Mouse (Mus musculus) megakaryocyte, embryonic 14.5 days (primary cell): Measurements from ENCODE around the gene Rab3ip. TPM values are rescaled to one million over a fixed set of nuclear protein-coding genes. Genes with fewer than 3 reads are reported as not detected.

Experiments
- H3K27me3 ChIP-seq: replicated peaks from 2 replicates; pipeline ENCODE3; 2012; ENCODE audit warnings: inconsistent platforms
- H3K36me3 ChIP-seq: replicated peaks from 2 replicates; pipeline ENCODE3; 2012; ENCODE audit warnings: low read length, inconsistent platforms, mixed read lengths
- H3K4me1 ChIP-seq: 2 replicates; pipeline ENCODE4 v1.6.1; 2012; ENCODE audit warnings: inconsistent platforms
- H3K4me3 ChIP-seq: replicated peaks from 2 replicates; pipeline ENCODE3; 2012; ENCODE audit warnings: moderate library complexity, mild to moderate bottlenecking, inconsistent platforms
- H3K9me3 ChIP-seq: 2 replicates; pipeline ENCODE4 v1.6.1; 2012; ENCODE audit warnings: inconsistent platforms
- FLI1 ChIP-seq: IDR thresholded peaks from 2 replicates; pipeline ENCODE4 v1.6.1; 2012; ENCODE audit warnings: low read length, inconsistent platforms, mixed read lengths
- GATA1 ChIP-seq: IDR thresholded peaks from 3 replicates; pipeline ENCODE4 v1.6.1; 2012; ENCODE audit warnings: mixed read lengths, low read length, inconsistent platforms, borderline replicate concordance
- polyA plus RNA-seq: library from polyadenylated mRNA; stranded (reverse); fragments of >175 nt; gene quantifications from 2 replicates; pipeline ENCODE4 v1.2.3, GENCODE M21; 2012; ENCODE audit warnings: low replicate concordance; ENCODE audit not compliant: insufficient read depth

The Rab3ip gene
- polyA plus RNA-seq, 1 experiment: 4.8 TPM

DNA sequence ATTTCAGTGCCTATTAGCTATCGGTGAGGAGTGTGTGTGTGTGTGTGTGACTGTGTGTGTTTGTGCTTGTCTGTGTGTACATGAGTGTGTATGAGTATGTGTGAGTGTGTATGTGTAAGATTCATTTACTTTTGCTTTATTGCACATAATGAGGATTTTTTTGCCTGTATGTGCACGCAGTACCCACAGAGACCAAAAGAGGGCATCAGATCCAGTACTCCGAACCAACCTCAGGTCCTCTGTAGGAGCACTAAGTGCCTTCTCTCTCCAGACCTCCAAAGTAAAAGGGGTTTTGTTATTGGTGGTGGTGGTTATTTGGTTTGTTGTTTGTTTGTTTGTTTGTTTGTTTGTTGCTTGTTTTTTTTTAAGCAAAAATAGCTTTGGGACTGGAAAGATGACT lies 30.3 kb upstream of the Rab3ip start:
- peaks cover 11% of the 10 kb centered on the region for H3K27me3 ChIP-seq
- H3K4me1 ChIP-seq: peaks cover 36% of the 10 kb centered on the region
- H3K4me3 ChIP-seq: no peak overlapping the region
- H3K36me3 ChIP-seq: no peaks in the 10 kb centered on the region
- no peaks in the 10 kb centered on the region for H3K9me3 ChIP-seq
- TF ChIP-seq GATA1: no peak
- no peak for TF ChIP-seq FLI1

DNA sequence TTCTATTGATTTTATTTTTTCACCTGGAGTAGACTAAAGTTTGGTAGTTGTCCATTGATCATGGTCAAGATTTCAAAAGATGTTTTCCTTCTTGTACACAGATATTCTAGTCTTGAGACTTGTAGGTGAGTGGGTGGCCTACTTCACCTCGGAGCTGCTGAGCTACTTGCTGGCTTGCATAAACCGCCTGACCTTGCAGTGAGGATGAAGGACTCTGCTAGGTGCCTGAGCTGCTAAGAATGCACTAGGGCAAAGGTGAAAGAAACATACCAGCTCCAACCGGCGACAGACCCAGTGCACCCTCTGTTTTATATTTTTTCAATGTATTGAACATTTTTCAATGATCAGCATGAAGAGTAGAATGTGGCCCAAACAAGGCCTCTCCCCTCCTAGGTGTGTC lies 29.7 kb upstream of the Rab3ip start:
- no peaks in the 10 kb centered on the region; the same call in 1 of the 2 replicates for H3K9me3 ChIP-seq
- no peak for TF ChIP-seq GATA1
- no peak for TF ChIP-seq FLI1
- peaks cover 36% of the 10 kb centered on the region for H3K4me1 ChIP-seq
- H3K4me3 ChIP-seq: no peak overlapping the region
- peaks cover 11% of the 10 kb centered on the region for H3K27me3 ChIP-seq
- H3K36me3 ChIP-seq: no peaks in the 10 kb centered on the region

- Histone ChIP-seq H3K27me3 (peaks cover 5% of the 10 kb centered on the region), H3K36me3 (no peaks in the 10 kb centered on the region), H3K9me3 (no peaks in the 10 kb centered on the region; the same call in 1 of the 2 replicates), H3K4me3 (no peak overlapping the region), H3K4me1 (peaks cover 36% of the 10 kb centered on the region)
- TF ChIP-seq GATA1: no peak
- TF ChIP-seq FLI1: no peak
Observed at GRCm38 (mm10) chr10:116978841-116979240, 28.3 kb upstream of the Rab3ip start.

DNA sequence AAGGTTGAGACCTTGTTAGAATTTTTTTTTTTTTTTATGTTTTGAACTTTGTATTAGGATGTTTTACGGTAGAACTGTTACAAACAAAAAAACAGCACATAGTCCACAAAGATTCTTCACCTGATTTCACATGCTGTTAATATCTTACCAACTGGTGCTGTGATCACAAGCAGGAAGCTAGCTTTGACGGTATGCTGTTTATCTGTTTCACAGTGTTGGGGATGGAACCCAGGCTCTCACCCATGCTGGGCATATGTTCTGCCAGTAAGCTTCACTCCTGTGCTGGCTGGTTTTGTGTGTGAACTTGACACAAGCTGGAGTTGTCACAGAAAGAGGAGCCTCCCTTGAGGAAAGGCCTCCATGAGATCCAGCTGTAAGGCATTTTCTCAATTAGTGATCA lies 27.3 kb upstream of the Rab3ip start:
- Histone ChIP-seq H3K4me1 (peaks cover 32% of the 10 kb centered on the region), H3K27me3 (no peaks in the 10 kb centered on the region), H3K9me3 (peaks cover 7% of the 10 kb centered on the region), H3K36me3 (no peaks in the 10 kb centered on the region), H3K4me3 (no peak overlapping the region)
- no peak for TF ChIP-seq GATA1

GRCm38 (mm10) chr10:116977455-116977854 lies 26.9 kb upstream of the Rab3ip start:
- Histone ChIP-seq H3K27me3 (no peaks in the 10 kb centered on the region), H3K36me3 (no peaks in the 10 kb centered on the region), H3K4me1 (peaks cover 28% of the 10 kb centered on the region), H3K9me3 (peaks cover 8% of the 10 kb centered on the region), H3K4me3 (no peak overlapping the region)
- no peak for TF ChIP-seq GATA1
- no peak for TF ChIP-seq FLI1

- Histone ChIP-seq H3K4me1 (peaks cover 13% of the 10 kb centered on the region), H3K9me3 (peaks cover 8% of the 10 kb centered on the region), H3K36me3 (no peaks in the 10 kb centered on the region), H3K4me3 (no peak within 1 kb of the TSS), H3K27me3 (peaks cover 2% of the 10 kb centered on the region)
- TF ChIP-seq FLI1 (no peak), GATA1 (no peak)
Observed at GRCm38 (mm10) chr10:116972509-116972908, 21.9 kb upstream of the Rab3ip start, which contains the start of gene Gm10271. Gene Gm10271 (minus strand): TSS chr10:116972609.

- Histone ChIP-seq H3K9me3 (peaks cover 8% of the 10 kb centered on the region), H3K4me1 (peaks cover 6% of the 10 kb centered on the region), H3K36me3 (no peaks in the 10 kb centered on the region), H3K27me3 (peaks cover 14% of the 10 kb centered on the region), H3K4me3 (no peak overlapping the region)
- TF ChIP-seq FLI1 (no peak), GATA1 (no peak)
Observed at GRCm38 (mm10) chr10:116968741-116969140, 18.2 kb upstream of the Rab3ip start.

GRCm38 (mm10) chr10:116966065-116966464 lies 15.5 kb upstream of the Rab3ip start:
- TF ChIP-seq FLI1: no peak
- TF ChIP-seq GATA1: no peak
- Histone ChIP-seq H3K4me3 (no peak overlapping the region), H3K27me3 (peaks cover 14% of the 10 kb centered on the region), H3K4me1 (peaks cover 6% of the 10 kb centered on the region), H3K9me3 (peaks cover 4% of the 10 kb centered on the region; the same call in 1 of the 2 replicates), H3K36me3 (no peaks in the 10 kb centered on the region)

- TF ChIP-seq FLI1: no peak
- H3K36me3 ChIP-seq: no peaks in the 10 kb centered on the region
- H3K4me1 ChIP-seq: peaks cover 6% of the 10 kb centered on the region
- H3K27me3 ChIP-seq: peaks cover 14% of the 10 kb centered on the region
- H3K4me3 ChIP-seq: no peak overlapping the region
- H3K9me3 ChIP-seq: peaks cover 6% of the 10 kb centered on the region; the same call in 1 of the 2 replicates
Observed at GRCm38 (mm10) chr10:116965297-116965696, 14.7 kb upstream of the Rab3ip start.

DNA sequence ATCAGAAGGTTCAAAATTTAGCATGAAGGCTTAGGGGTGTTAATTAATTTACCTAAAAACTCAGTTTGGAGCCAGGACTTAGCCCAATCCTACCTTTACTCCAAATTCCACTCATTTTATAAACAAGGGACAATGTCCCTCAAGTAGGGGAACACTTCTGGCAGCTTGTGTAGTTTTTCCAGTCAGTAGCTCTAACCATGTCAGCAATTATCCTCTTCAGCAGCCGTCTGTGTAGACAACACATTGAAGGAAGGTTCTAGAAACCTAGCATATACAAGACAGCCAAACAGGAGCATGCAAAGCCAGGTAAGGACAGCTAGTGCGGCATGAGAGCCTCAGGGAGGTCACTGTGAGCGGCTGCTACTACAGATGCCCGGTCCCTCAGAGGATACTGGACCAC lies 14.0 kb upstream of the Rab3ip start:
- no peak for TF ChIP-seq FLI1
- TF ChIP-seq GATA1: no peak
- H3K9me3 ChIP-seq: peaks cover 8% of the 10 kb centered on the region; the same call in 1 of the 2 replicates
- no peaks in the 10 kb centered on the region for H3K36me3 ChIP-seq
- H3K27me3 ChIP-seq: peaks cover 14% of the 10 kb centered on the region
- H3K4me1 ChIP-seq: peaks cover 1% of the 10 kb centered on the region
- H3K4me3 ChIP-seq: no peak overlapping the region

DNA sequence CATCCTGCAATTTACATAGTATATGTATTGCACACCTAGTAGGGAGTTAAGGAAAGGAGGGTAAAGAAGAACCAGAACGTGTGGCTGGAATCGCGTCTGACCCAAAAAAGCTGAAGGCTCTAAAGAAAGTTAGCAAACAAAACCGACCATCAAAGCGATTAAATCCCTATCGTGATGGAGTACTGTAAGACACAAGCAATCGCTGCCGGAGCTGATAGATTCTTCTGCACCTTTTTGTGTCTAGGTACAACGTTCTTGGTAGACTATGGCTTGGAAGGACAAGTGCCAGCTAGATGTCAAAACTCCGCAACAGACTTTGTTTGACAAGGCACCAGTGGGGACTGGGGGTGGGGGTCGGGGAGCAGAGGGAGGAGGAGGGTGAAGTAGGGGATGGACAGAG lies 13.5 kb upstream of the Rab3ip start:
- Histone ChIP-seq H3K9me3 (peaks cover 8% of the 10 kb centered on the region; the same call in 1 of the 2 replicates), H3K27me3 (peaks cover 12% of the 10 kb centered on the region), H3K4me3 (no peak overlapping the region), H3K4me1 (no peaks in the 10 kb centered on the region; the same call in 1 of the 2 replicates), H3K36me3 (no peaks in the 10 kb centered on the region)
- TF ChIP-seq GATA1: no peak
- no peak for TF ChIP-seq FLI1
